Mouse (Mus musculus) liver, adult 2 months (tissue): ENCODE data around the gene Plekhs1.

Experiments
- CTCF ChIP-seq: fragments of 200-500 bp; IDR thresholded peaks from 2 replicates; pipeline ENCODE4 v1.5.1; 2011; ENCODE audit warnings: low read depth, low read length, control low read depth
- POLR2A ChIP-seq: fragments of 200-500 bp; IDR thresholded peaks from 2 replicates; pipeline ENCODE4 v1.6.1; 2011; ENCODE audit warnings: low read length, control low read depth; ENCODE audit not compliant: insufficient read depth; ENCODE audit errors: extremely low read depth

DNA sequence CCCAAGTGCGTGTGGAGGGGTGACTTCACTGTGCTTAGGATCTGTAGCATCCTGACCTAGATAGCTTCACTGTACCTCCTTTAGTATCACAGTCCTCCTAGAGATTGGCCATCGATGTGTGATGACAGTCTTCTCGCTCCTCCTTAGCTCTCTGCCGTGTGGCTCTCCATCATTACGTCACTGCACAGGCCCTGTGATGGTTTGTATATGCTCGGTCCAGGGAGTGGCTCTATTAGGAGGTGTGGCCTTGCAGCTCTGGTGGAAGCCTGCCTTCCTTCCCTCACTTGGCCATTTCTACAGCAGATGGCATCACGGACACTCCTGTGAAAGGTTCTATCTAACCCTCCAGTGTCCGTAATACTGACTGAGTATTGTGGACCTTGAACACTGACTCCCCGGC, 74.3 kb downstream of the Plekhs1 start:
- no peak for TF ChIP-seq CTCF
- TF ChIP-seq POLR2A: no peak
